Mouse (Mus musculus) C2C12 (cell line): ENCODE results near the gene Sntg2. TPM values are rescaled to one million over a fixed set of nuclear protein-coding genes. Genes with fewer than 3 reads are reported as not detected.

Experiments
- H3K27me3 ChIP-seq: one replicate; pipeline ENCODE4 v1.6.1; 2011; ENCODE audit not compliant: control insufficient read depth, insufficient read depth, insufficient read length
- H3K36me3 ChIP-seq: one replicate; pipeline ENCODE4 v1.6.1; 2011; ENCODE audit not compliant: control insufficient read depth, insufficient read depth
- H3K4me3 ChIP-seq: one replicate; pipeline ENCODE4 v1.5.1; 2011; ENCODE audit warnings: mild to moderate bottlenecking, control low read depth; ENCODE audit not compliant: poor library complexity, insufficient read depth, severe bottlenecking
- H3K79me2 ChIP-seq: one replicate; pipeline ENCODE4 v1.6.1; 2011; ENCODE audit not compliant: control insufficient read depth, insufficient read depth
- H3K79me3 ChIP-seq: one replicate; pipeline ENCODE4 v1.6.1; 2011; ENCODE audit warnings: low read depth, control low read depth
- H3ac ChIP-seq: one replicate; pipeline ENCODE3; 2011; ENCODE audit warnings: low read depth; ENCODE audit not compliant: control insufficient read depth, insufficient read length
- CEBPB ChIP-seq: IDR thresholded peaks from one replicate; pipeline ENCODE4 v1.6.1; 2011; ENCODE audit warnings: low read depth, mild to moderate bottlenecking, control low read depth, moderate library complexity
- CTCF ChIP-seq: IDR thresholded peaks from one replicate; pipeline ENCODE4 v1.5.1; 2011; ENCODE audit not compliant: control insufficient read depth, insufficient read depth, insufficient read length
- FOSL1 ChIP-seq: IDR thresholded peaks from one replicate; pipeline ENCODE4 v1.8.0; 2011; ENCODE audit warnings: mild to moderate bottlenecking, low read length; ENCODE audit not compliant: poor library complexity, insufficient read depth, severe bottlenecking
- MAX ChIP-seq: IDR thresholded peaks from one replicate; pipeline ENCODE4 v1.6.1; 2011; ENCODE audit warnings: mild to moderate bottlenecking, control low read depth
- MYOD1 ChIP-seq: IDR thresholded peaks from one replicate; pipeline ENCODE4 v1.6.1; 2011; ENCODE audit warnings: low read depth; ENCODE audit not compliant: control insufficient read depth, insufficient read length
- MYOG ChIP-seq: IDR thresholded peaks from one replicate; pipeline ENCODE4 v1.6.1; 2011; ENCODE audit not compliant: control insufficient read depth, insufficient read length; ENCODE audit errors: extremely low read depth
- USF1 ChIP-seq: IDR thresholded peaks from one replicate; pipeline ENCODE4 v1.6.1; 2011; ENCODE audit warnings: low read depth, mild to moderate bottlenecking, control low read depth, moderate library complexity
- polyA plus RNA-seq: library from polyadenylated mRNA; unstranded; fragments of >200 nt; fragmentation: generic; extraction: Trizol; gene quantifications from one replicate; pipeline ENCODE4 v1.2.1, GENCODE M21; 2012; ENCODE audit warnings: missing spikeins

Gene Sntg2
- polyA plus RNA-seq, 1 experiment, result not detected

- Histone ChIP-seq H3K79me2 (no peaks in the 10 kb centered on the region), H3K4me3 (no peak overlapping the region), H3K27me3 (no peaks in the 10 kb centered on the region), H3ac (no peak overlapping the region), H3K79me3 (no peaks in the 10 kb centered on the region), H3K36me3 (no peaks in the 10 kb centered on the region)
- TF ChIP-seq USF1, result no peak
Measured at GRCm38 (mm10) chr12:30254581-30254980, 118.6 kb downstream of the Sntg2 start.

GRCm38 (mm10) chr12:30252381-30252780 lies 120.8 kb downstream of the Sntg2 start:
- Histone ChIP-seq H3ac (no peak overlapping the region), H3K79me2 (no peaks in the 10 kb centered on the region), H3K79me3 (no peaks in the 10 kb centered on the region), H3K27me3 (no peaks in the 10 kb centered on the region), H3K4me3 (no peak overlapping the region), H3K36me3 (no peaks in the 10 kb centered on the region)
- TF ChIP-seq USF1 (no peak), MYOD1 (no peak), CEBPB (no peak), FOSL1 (no peak), CTCF (no peak), MYOG (no peak), MAX (no peak)

GRCm38 (mm10) chr12:30251283-30251829 lies 121.8 kb downstream of the Sntg2 start:
- Histone ChIP-seq H3K4me3 (no peak overlapping the region), H3K36me3 (no peaks in the 10 kb centered on the region), H3K27me3 (no peaks in the 10 kb centered on the region), H3K79me3 (no peaks in the 10 kb centered on the region), H3ac (no peak overlapping the region), H3K79me2 (no peaks in the 10 kb centered on the region)
- no peak for TF ChIP-seq FOSL1
- no peak for TF ChIP-seq CEBPB
- no peak for TF ChIP-seq USF1
- no peak for TF ChIP-seq CTCF
- TF ChIP-seq MAX, result no peak
- TF ChIP-seq MYOG, result no peak
- no peak for TF ChIP-seq MYOD1

- Histone ChIP-seq H3ac (no peak overlapping the region), H3K79me3 (no peaks in the 10 kb centered on the region), H3K36me3 (no peaks in the 10 kb centered on the region), H3K79me2 (no peaks in the 10 kb centered on the region), H3K27me3 (no peaks in the 10 kb centered on the region), H3K4me3 (no peak overlapping the region)
- TF ChIP-seq MYOG (no peak), MYOD1 (no peak), USF1 (no peak), MAX (no peak), CTCF (no peak), FOSL1 (no peak), CEBPB (no peak)
Measured at GRCm38 (mm10) chr12:30249068-30249467, 124.1 kb downstream of the Sntg2 start.

GRCm38 (mm10) chr12:30246286-30246945 lies 126.8 kb downstream of the Sntg2 start:
- Histone ChIP-seq H3K27me3 (no peaks in the 10 kb centered on the region), H3K36me3 (no peaks in the 10 kb centered on the region), H3K79me2 (no peaks in the 10 kb centered on the region), H3K79me3 (no peaks in the 10 kb centered on the region), H3K4me3 (no peak overlapping the region), H3ac (no peak overlapping the region)
- no peak for TF ChIP-seq MAX
- TF ChIP-seq MYOD1, result no peak
- TF ChIP-seq USF1, result no peak
- no peak for TF ChIP-seq CTCF
- no peak for TF ChIP-seq MYOG
- no peak for TF ChIP-seq FOSL1
- no peak for TF ChIP-seq CEBPB

- no peaks in the 10 kb centered on the region for H3K79me3 ChIP-seq
- no peak overlapping the region for H3K4me3 ChIP-seq
- H3K79me2 ChIP-seq, result no peaks in the 10 kb centered on the region
- TF ChIP-seq CEBPB (no peak), MYOG (no peak), MAX (no peak), FOSL1 (no peak), USF1 (no peak), MYOD1 (no peak), CTCF (no peak)
- no peaks in the 10 kb centered on the region for H3K36me3 ChIP-seq
- H3K27me3 ChIP-seq, result no peaks in the 10 kb centered on the region
- no peak overlapping the region for H3ac ChIP-seq
Measured at GRCm38 (mm10) chr12:30244194-30244593, 129.0 kb downstream of the Sntg2 start.
